Mouse (Mus musculus): ENCODE data around the gene Cep135.

DNA sequence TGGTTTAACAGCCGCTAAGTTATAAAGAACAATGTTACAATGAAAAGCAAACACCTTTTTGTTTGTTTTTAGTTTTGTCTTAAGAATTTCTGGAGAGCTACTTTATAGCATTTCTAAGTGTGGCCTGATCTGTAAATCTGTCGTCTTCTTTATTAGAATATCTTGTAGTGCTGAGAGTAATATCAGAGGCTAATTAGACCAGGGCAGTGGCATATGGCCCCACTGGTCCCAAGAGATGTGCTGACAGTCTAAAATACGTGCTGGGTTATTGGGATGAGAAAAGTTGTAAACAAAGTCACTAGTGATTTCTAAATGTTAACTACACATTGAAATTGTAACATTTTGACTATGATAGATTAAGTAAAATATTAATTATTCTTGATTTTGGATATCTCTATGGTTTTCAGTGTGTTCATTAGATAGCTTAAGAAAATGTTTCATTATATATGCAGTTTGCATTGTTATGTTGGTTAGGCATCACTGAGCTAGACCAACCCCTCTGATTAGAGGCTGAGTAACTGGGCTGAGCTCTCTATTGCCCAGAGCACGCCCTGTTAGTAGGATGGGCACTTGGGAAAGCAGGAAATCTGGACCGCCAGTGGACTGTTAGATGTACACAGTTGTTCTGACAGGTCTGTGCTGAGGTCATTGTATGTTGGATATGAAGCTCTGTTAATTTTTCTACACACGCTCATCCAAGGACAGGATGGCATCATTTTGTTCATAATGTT, 77.7 kb downstream of the Cep135 start:
- TF ChIP-seq POLR2A (IDR thresholded peaks at IDR 0.05; ENCODE audit: insufficient read depth, low read length) (no peak), CTCF (IDR thresholded peaks at IDR 0.05; ENCODE audit: low read depth, low read length) (no peak), EP300 (IDR thresholded peaks at IDR 0.05; ENCODE audit: insufficient read depth, low read depth, low read length) (no peak)

All from ES-Bruce4 (cell line).